Mouse (Mus musculus): Measurements from ENCODE around the gene Hc. TPM values are rescaled to one million over a fixed set of nuclear protein-coding genes. Genes with fewer than 3 reads are reported as not detected.
A peak's percentile ranks its signal among the peaks of the same experiment; 100 is the strongest.

Hc gene
- polyA plus RNA-seq, 1 experiment from 2014 or later, result 1.5 TPM

GRCm38 (mm10) chr2:34991966-34992365, 69.3 kb downstream of the Hc start:
- no peak overlapping the region for H3K9ac ChIP-seq
- H3K4me3 ChIP-seq (replicated peaks), result no peak overlapping the region
- no peaks in the 10 kb centered on the region for H3K36me3 ChIP-seq
- H3K4me2 ChIP-seq, result no peak overlapping the region
- H3K27me3 ChIP-seq, result no peaks in the 10 kb centered on the region
- no peak overlapping the region for H3K27ac ChIP-seq
- peaks cover 7% of the 10 kb centered on the region; the same call in 1 of the 2 replicates for H3K4me1 ChIP-seq
- ATAC-seq (replicated peaks; ENCODE audit: low FRiP score), result no peak
- 74% methylated on average over 3 of the region's 3 CpGs for WGBS
- H3K9me3 ChIP-seq (replicated peaks), result no peaks in the 10 kb centered on the region

GRCm38 (mm10) chr2:34989749-34990148, 71.5 kb downstream of the Hc start:
- Histone ChIP-seq H3K9ac (no peak overlapping the region), H3K27me3 (no peaks in the 10 kb centered on the region), H3K9me3 (replicated peaks) (no peaks in the 10 kb centered on the region), H3K4me3 (replicated peaks) (no peak overlapping the region), H3K36me3 (no peaks in the 10 kb centered on the region), H3K4me1 (peaks cover 7% of the 10 kb centered on the region; the same call in 1 of the 2 replicates), H3K4me2 (no peak overlapping the region), H3K27ac (no peak overlapping the region)
- 33% methylated on average over 1 of the region's 1 CpGs for WGBS
- ATAC-seq (replicated peaks; ENCODE audit: low FRiP score), result no peak

GRCm38 (mm10) chr2:34987595-34987994, 73.6 kb downstream of the Hc start:
- H3K9me3 ChIP-seq (replicated peaks), result no peaks in the 10 kb centered on the region
- H3K4me1 ChIP-seq, result peaks cover 16% of the 10 kb centered on the region
- H3K27me3 ChIP-seq, result no peaks in the 10 kb centered on the region
- ATAC-seq (replicated peaks; ENCODE audit: low FRiP score), result no peak
- H3K9ac ChIP-seq, result no peak overlapping the region
- no peaks in the 10 kb centered on the region for H3K36me3 ChIP-seq
- 65% methylated on average over 1 of the region's 1 CpGs for WGBS
- H3K4me3 ChIP-seq (replicated peaks), result no peak overlapping the region
- H3K4me2 ChIP-seq, result no peak overlapping the region
- no peak overlapping the region for H3K27ac ChIP-seq

GRCm38 (mm10) chr2:34984885-34985284, 76.4 kb downstream of the Hc start:
- Histone ChIP-seq H3K4me3 (replicated peaks) (no peak overlapping the region), H3K4me1 (peaks cover 27% of the 10 kb centered on the region), H3K36me3 (no peaks in the 10 kb centered on the region), H3K9ac (no peak overlapping the region), H3K4me2 (no peak overlapping the region), H3K27ac (no peak overlapping the region), H3K9me3 (replicated peaks) (no peaks in the 10 kb centered on the region), H3K27me3 (no peaks in the 10 kb centered on the region)
- no peak for ATAC-seq (replicated peaks; ENCODE audit: low FRiP score)
- WGBS, result 81% methylated on average over 8 of the region's 8 CpGs

GRCm38 (mm10) chr2:34982906-34983698, 78.1 kb downstream of the Hc start:
- Histone ChIP-seq H3K4me1 (peaks cover 27% of the 10 kb centered on the region), H3K9ac (no peak overlapping the region), H3K27ac (peak overlapping the region; percentile 92), H3K4me2 (no peak overlapping the region), H3K9me3 (replicated peaks) (no peaks in the 10 kb centered on the region), H3K27me3 (no peaks in the 10 kb centered on the region), H3K36me3 (no peaks in the 10 kb centered on the region), H3K4me3 (replicated peaks) (no peak overlapping the region)
- peak; percentile 95 for ATAC-seq (replicated peaks; ENCODE audit: low FRiP score)
- 13% methylated on average over 11 of the region's 11 CpGs for WGBS

GRCm38 (mm10) chr2:34982096-34982724, 79.0 kb downstream of the Hc start:
- Histone ChIP-seq H3K36me3 (no peaks in the 10 kb centered on the region), H3K4me3 (replicated peaks) (no peak overlapping the region), H3K9me3 (replicated peaks) (no peaks in the 10 kb centered on the region), H3K27ac (peak overlapping the region; percentile 92), H3K4me1 (peaks cover 27% of the 10 kb centered on the region), H3K4me2 (no peak overlapping the region), H3K9ac (no peak overlapping the region), H3K27me3 (no peaks in the 10 kb centered on the region)
- ATAC-seq (replicated peaks; ENCODE audit: low FRiP score), result no peak
- WGBS, result 54% methylated on average over 14 of the region's 14 CpGs

GRCm38 (mm10) chr2:34979459-34980011, 81.7 kb downstream of the Hc start:
- Histone ChIP-seq H3K27me3 (no peaks in the 10 kb centered on the region), H3K27ac (no peak overlapping the region), H3K4me1 (peaks cover 27% of the 10 kb centered on the region), H3K9me3 (replicated peaks) (no peaks in the 10 kb centered on the region), H3K4me2 (no peak overlapping the region), H3K36me3 (no peaks in the 10 kb centered on the region), H3K4me3 (replicated peaks) (no peak overlapping the region), H3K9ac (no peak overlapping the region)
- ATAC-seq (replicated peaks; ENCODE audit: low FRiP score), result no peak
- 91% methylated on average over 3 of the region's 3 CpGs for WGBS

GRCm38 (mm10) chr2:34978226-34978625, 83.0 kb downstream of the Hc start:
- Histone ChIP-seq H3K4me2 (no peak overlapping the region), H3K9me3 (replicated peaks) (no peaks in the 10 kb centered on the region), H3K27me3 (no peaks in the 10 kb centered on the region), H3K36me3 (no peaks in the 10 kb centered on the region), H3K4me1 (peaks cover 17% of the 10 kb centered on the region), H3K9ac (no peak overlapping the region), H3K4me3 (replicated peaks) (no peak overlapping the region), H3K27ac (no peak overlapping the region)
- ATAC-seq (replicated peaks; ENCODE audit: low FRiP score), result no peak
- 94% methylated on average over 2 of the region's 2 CpGs for WGBS

- no peak for ATAC-seq (replicated peaks; ENCODE audit: low FRiP score)
- Histone ChIP-seq H3K4me1 (peaks cover 6% of the 10 kb centered on the region; the same call in 1 of the 2 replicates), H3K9me3 (replicated peaks) (no peaks in the 10 kb centered on the region), H3K27ac (no peak overlapping the region), H3K27me3 (no peaks in the 10 kb centered on the region), H3K4me3 (replicated peaks) (no peak overlapping the region), H3K4me2 (no peak overlapping the region), H3K36me3 (no peaks in the 10 kb centered on the region), H3K9ac (no peak overlapping the region)
- 89% methylated on average over 8 of the region's 8 CpGs for WGBS
Observed at GRCm38 (mm10) chr2:34976945-34977658, 84.1 kb downstream of the Hc start.

GRCm38 (mm10) chr2:34976447-34976846, 84.8 kb downstream of the Hc start:
- Histone ChIP-seq H3K27me3 (no peaks in the 10 kb centered on the region), H3K9me3 (replicated peaks) (no peaks in the 10 kb centered on the region), H3K27ac (no peak overlapping the region), H3K4me2 (no peak overlapping the region), H3K36me3 (no peaks in the 10 kb centered on the region), H3K4me3 (replicated peaks) (no peak overlapping the region), H3K4me1 (peaks cover 4% of the 10 kb centered on the region; the same call in 1 of the 2 replicates), H3K9ac (no peak overlapping the region)
- 85% methylated on average over 6 of the region's 6 CpGs for WGBS
- no peak for ATAC-seq (replicated peaks; ENCODE audit: low FRiP score)

- H3K9me3 ChIP-seq (replicated peaks), result no peaks in the 10 kb centered on the region
- H3K4me1 ChIP-seq, result peaks cover 7% of the 10 kb centered on the region; the same call in 1 of the 2 replicates
- ATAC-seq (replicated peaks; ENCODE audit: low FRiP score), result no peak
- 71% methylated on average over 8 of the region's 8 CpGs for WGBS
- H3K27ac ChIP-seq, result no peak overlapping the region
- H3K36me3 ChIP-seq, result no peaks in the 10 kb centered on the region
- no peak overlapping the region for H3K4me3 ChIP-seq (replicated peaks)
- H3K9ac ChIP-seq, result no peak overlapping the region
- H3K4me2 ChIP-seq, result no peak overlapping the region
- no peaks in the 10 kb centered on the region for H3K27me3 ChIP-seq
Observed at GRCm38 (mm10) chr2:34973087-34973486, 88.2 kb downstream of the Hc start.
